In genomic region chr11:5706874-5707529, GRCm38 (mm10) we compare ENCODE assay signal across 8 mouse cellular contexts. TPM values are rescaled to one million over a fixed set of nuclear protein-coding genes. Genes with fewer than 3 reads are reported as not detected.
DNase-seq lines count a peak whose midpoint lies in the region; ATAC-seq lines count a peak whose summit lies in the region.

No protein-coding gene starts in this region.

- H3K27me3 ChIP-seq in embryonic facial prominence, embryonic 14.5 days (replicated peaks; ENCODE audit: control insufficient read depth, insufficient read depth, low read length) = no peaks in the 10 kb centered on the region
- no peaks in the 10 kb centered on the region for H3K27me3 ChIP-seq in intestine, embryonic 15.5 days (replicated peaks)

- peak overlapping the region; percentile 72 for H3K4me3 ChIP-seq in embryonic facial prominence, embryonic 14.5 days (ENCODE audit: low read depth, low read length)
- H3K4me3 ChIP-seq in intestine, embryonic 15.5 days (replicated peaks) = peak overlapping the region; percentile 90

- peak; percentile 79 for ATAC-seq in embryonic facial prominence, embryonic 14.5 days (ENCODE audit: low read depth)
- ATAC-seq in intestine, embryonic 15.5 days = peak; percentile 87

- peak overlapping the region; percentile 93 for H3K9ac ChIP-seq in embryonic facial prominence, embryonic 14.5 days (ENCODE audit: low read depth, low read length)
- H3K9ac ChIP-seq in intestine, embryonic 15.5 days = peak overlapping the region; percentile 88

- peak; percentile 49 to 58 for DNase-seq in adrenal gland, adult 18-20 months (ENCODE audit: low spot score in 2 of 2)
- no peak for DNase-seq in adrenal gland, adult 2 months
- peak; percentile 29 to 40 for DNase-seq in lung, adult 18-20 months
- no peak for DNase-seq in lung, postnatal 10 days
- peak; percentile 29 for DNase-seq in embryonic facial prominence, embryonic 14.5 days (ENCODE audit: low spot score)
- peak; percentile 22 for DNase-seq in lung, postnatal 36 days
- peak; percentile 27 to 40 for DNase-seq in spleen, postnatal 14 days (ENCODE audit: low spot score in 2 of 2)

- 1% methylated on average over 26 of the region's 43 CpGs for WGBS in embryonic facial prominence, embryonic 14.5 days
- under 1% methylated on average over 43 of the region's 43 CpGs for WGBS in intestine, embryonic 15.5 days

- H3K36me3 ChIP-seq in embryonic facial prominence, embryonic 14.5 days (ENCODE audit: control insufficient read depth, insufficient read depth, low read length) = peaks cover 21% of the 10 kb centered on the region
- peaks cover 9% of the 10 kb centered on the region for H3K36me3 ChIP-seq in intestine, embryonic 15.5 days

- peaks cover 12% of the 10 kb centered on the region for H3K4me1 ChIP-seq in embryonic facial prominence, embryonic 14.5 days (ENCODE audit: control insufficient read depth, insufficient read depth, low read length)
- H3K4me1 ChIP-seq in intestine, embryonic 15.5 days (replicated peaks) = peaks cover 9% of the 10 kb centered on the region; the same call in 1 of the 2 replicates

- 0 out of 2 replicates have a peak overlapping the region, but pooled peaks have one; percentile 18 for H3K27ac ChIP-seq in embryonic facial prominence, embryonic 14.5 days (replicated peaks; ENCODE audit: low read depth, low read length)
- H3K27ac ChIP-seq in intestine, embryonic 15.5 days = peak overlapping the region; percentile 75

- H3K9me3 ChIP-seq in embryonic facial prominence, embryonic 14.5 days (ENCODE audit: control insufficient read depth, low read length) = no peaks in the 10 kb centered on the region
- no peaks in the 10 kb centered on the region for H3K9me3 ChIP-seq in intestine, embryonic 15.5 days

- H3K4me2 ChIP-seq in embryonic facial prominence, embryonic 14.5 days (ENCODE audit: low read depth, low read length) = peak overlapping the region; percentile 81
- peak overlapping the region; percentile 72 for H3K4me2 ChIP-seq in intestine, embryonic 15.5 days (replicated peaks)

RNA-seq across cellular contexts. Expression of gene Mrps24, which starts 8.5 kb away (rescaled TPM):
- total RNA-seq in adrenal gland, adult 18-20 months (2021) = 100 to 1,000 TPM; 127 to 172 TPM
- 100 to 1,000 TPM; 137 to 178 TPM for total RNA-seq in adrenal gland, adult 2 months (2021)
- polyA plus RNA-seq in adrenal gland, adult 2 months (2012; rRNA removed) = 740 and 796 TPM in 2 replicates
- 195 and 198 TPM in 2 replicates for polyA plus RNA-seq in embryonic facial prominence, embryonic 14.5 days (2014; fragmentation: Nextera tagmentation; extraction: Ambion mirVana)
- 209 and 230 TPM in 2 replicates for polyA plus RNA-seq in intestine, embryonic 15.5 days (2015; fragmentation: Nextera tagmentation; extraction: Ambion mirVana)

RNA-seq across cellular contexts. Expression of gene Urgcp, which starts 55.2 kb away (rescaled TPM):
- 10 to 100 TPM; 70.4 to 74.7 TPM for total RNA-seq in adrenal gland, adult 18-20 months (2021)
- total RNA-seq in adrenal gland, adult 2 months (2021) = 10 to 100 TPM; 63.8 to 65.2 TPM
- polyA plus RNA-seq in adrenal gland, adult 2 months (2012; rRNA removed) = 30.6 and 34.0 TPM in 2 replicates
- 22.5 and 25.2 TPM in 2 replicates for polyA plus RNA-seq in embryonic facial prominence, embryonic 14.5 days (2014; fragmentation: Nextera tagmentation; extraction: Ambion mirVana)
- 21.3 and 21.4 TPM in 2 replicates for polyA plus RNA-seq in intestine, embryonic 15.5 days (2015; fragmentation: Nextera tagmentation; extraction: Ambion mirVana)

Comparison
In these comparisons a context has a peak if more than half of its experiments do, and no peak if none do; other contexts are left out.
1. DNase-seq: peak in adrenal gland, adult 18-20 months (2 of 2), lung, adult 18-20 months (2 of 2), embryonic facial prominence, embryonic 14.5 days (single experiment), lung, postnatal 36 days (single experiment) and spleen, postnatal 14 days (2 of 2); none in adrenal gland, adult 2 months (single experiment) and lung, postnatal 10 days (single experiment).